Mouse (Mus musculus): ENCODE results near the gene 4921536K21Rik.

- TF ChIP-seq CTCF (conservative IDR thresholded peaks at IDR 0.05; ENCODE audit: insufficient read depth, insufficient read length, low read depth, low read length) (no peak), POLR2A (IDR thresholded peaks at IDR 0.05; ENCODE audit: low read depth, low read length) (no peak)
Measured at GRCm38 (mm10) chr11:3920476-3920875, 25.6 kb upstream of the 4921536K21Rik start.
